Mouse (Mus musculus) gastrocnemius, adult 8-10 months (tissue): ENCODE results near the gene Setd1b. TPM values are rescaled to one million over a fixed set of nuclear protein-coding genes. Genes with fewer than 3 reads are reported as not detected.
"Not testable (repeated sequence)": the region's sequence is repeated elsewhere in the genome, so short reads cannot be mapped to it uniquely, and the experiment has no call there.

Experiments used
- DNase-seq, 2 experiments: peaks; one replicate each; pipeline ENCODE4 v3.0.0; 2022; ENCODE audit warnings: low spot score in 2 of 2
- total RNA-seq, 4 experiments: library from RNA; stranded (reverse); gene quantifications; 2 replicates each; pipeline ENCODE4 v1.2.4; 2022

The Setd1b gene
- total RNA-seq, 4 experiments from 2014 or later, result 8.0 to 10.8 (median 10.5) TPM

- not testable (repeated sequence) for DNase-seq
These were observed 59.0 kb downstream of the Setd1b start for GRCm38 (mm10) chr5:123200816-123201522.

- DNase-seq, result no peak
These were observed 59.5 kb downstream of the Setd1b start for GRCm38 (mm10) chr5:123201523-123201892.

- no peak for DNase-seq
These were observed 60.0 kb downstream of the Setd1b start for GRCm38 (mm10) chr5:123201987-123202386.

- DNase-seq, result not testable (repeated sequence)
These were observed 60.8 kb downstream of the Setd1b start for GRCm38 (mm10) chr5:123202771-123203170.

GRCm38 (mm10) chr5:123203591-123203990, 61.6 kb downstream of the Setd1b start:
- not testable (repeated sequence) for DNase-seq

Other genes starting within 250 kb of the Setd1b start
- gene Kdm2b, start 152.4 kb upstream of the Setd1b start, total RNA-seq, result 10 to 100 TPM; 11.1 to 15.6 (median 13.1) TPM
- gene Orai1, start 127.1 kb upstream of the Setd1b start, total RNA-seq, result 10 to 100 TPM; 27.8 to 35.0 (median 29.8) TPM
- gene Morn3, start 95.2 kb upstream of the Setd1b start, total RNA-seq, result not detected
- gene Tmem120b, start 73.8 kb upstream of the Setd1b start, total RNA-seq, result 10 to 100 TPM; 15.7 to 18.3 (median 17.0) TPM
- under 1 TPM in 3 of 4 experiments, not detected in 1; 0.24 to 0.36 (median 0.36) TPM for gene Rhof, start 9.5 kb upstream of the Setd1b start, total RNA-seq
- 10 to 100 TPM; 11.4 to 12.8 (median 12.3) TPM for gene Psmd9, start 27.2 kb downstream of the Setd1b start, total RNA-seq
- gene Hpd, start 40.5 kb downstream of the Setd1b start, total RNA-seq, result 1 to 10 TPM in 1 of 4 experiments, not detected in 3; 1.3 TPM
- 1 to 10 TPM in 3 of 4 experiments, under 1 TPM in 1; 0.76 to 1.8 (median 1.2) TPM for gene Wdr66, start 109.9 kb downstream of the Setd1b start, total RNA-seq
- 1 to 10 TPM; 7.3 to 9.6 (median 7.9) TPM for gene Bcl7a, start 201.6 kb downstream of the Setd1b start, total RNA-seq